Mouse (Mus musculus): ENCODE data around the gene Gm9970. TPM values are rescaled to one million over a fixed set of nuclear protein-coding genes. Genes with fewer than 3 reads are reported as not detected.
"Not testable (repeated sequence)": the region's sequence is repeated elsewhere in the genome, so short reads cannot be mapped to it uniquely, and the experiment has no call there.

Gm9970 gene
- polyA plus RNA-seq, 1 experiment from 2014 or later, result 0.45 TPM

- Histone ChIP-seq H3K9me3 (no peaks in the 10 kb centered on the region), H3K4me3 (peak within 1 kb of the TSS; percentile 92), H3K4me1 (peaks cover 25% of the 10 kb centered on the region), H3K27me3 (replicated peaks) (no peaks in the 10 kb centered on the region), H3K36me3 (replicated peaks) (no peaks in the 10 kb centered on the region), H3K27ac (peak within 1 kb of the TSS; percentile 96), H3K9ac (peak within 1 kb of the TSS; percentile 87), H3K4me2 (peak within 1 kb of the TSS; percentile 64)
- ATAC-seq (replicated peaks), result peak; percentile 93
- WGBS, result under 1% methylated on average over 69 of the region's 70 CpGs
Observed at GRCm38 (mm10) chr5:31220448-31221303, 20.4 kb downstream of the Gm9970 start, which contains the start of gene Ppm1g. Gene Ppm1g, minus strand, starts transcription at chr5:31220687.

GRCm38 (mm10) chr5:31219911-31220447 is 21.1 kb downstream of the Gm9970 start:
- ATAC-seq (replicated peaks), result peak; percentile 77
- Histone ChIP-seq H3K9me3 (no peaks in the 10 kb centered on the region), H3K4me1 (peaks cover 25% of the 10 kb centered on the region), H3K36me3 (replicated peaks) (no peaks in the 10 kb centered on the region), H3K9ac (peak overlapping the region; percentile 87), H3K27ac (peak overlapping the region; percentile 96), H3K27me3 (replicated peaks) (no peaks in the 10 kb centered on the region), H3K4me2 (peak overlapping the region; percentile 64), H3K4me3 (peak overlapping the region; percentile 92)
- under 1% methylated on average over 40 of the region's 40 CpGs for WGBS

GRCm38 (mm10) chr5:31219474-31219873 is 21.6 kb downstream of the Gm9970 start:
- WGBS, result 2% methylated on average over 11 of the region's 11 CpGs
- Histone ChIP-seq H3K4me3 (peak overlapping the region; percentile 92), H3K36me3 (replicated peaks) (no peaks in the 10 kb centered on the region), H3K9ac (peak overlapping the region; percentile 87), H3K4me2 (peak overlapping the region; percentile 64), H3K27me3 (replicated peaks) (no peaks in the 10 kb centered on the region), H3K9me3 (no peaks in the 10 kb centered on the region), H3K4me1 (peaks cover 25% of the 10 kb centered on the region), H3K27ac (peak overlapping the region; percentile 96)
- ATAC-seq (replicated peaks), result no peak

GRCm38 (mm10) chr5:31219070-31219469 is 22.0 kb downstream of the Gm9970 start:
- H3K36me3 ChIP-seq (replicated peaks), result no peaks in the 10 kb centered on the region
- no peak overlapping the region for H3K27ac ChIP-seq
- peak overlapping the region; percentile 64 for H3K4me2 ChIP-seq
- no peaks in the 10 kb centered on the region for H3K9me3 ChIP-seq
- WGBS, result 3% methylated on average over 2 of the region's 2 CpGs
- peak overlapping the region; percentile 15; the same call in 1 of the 2 replicates for H3K9ac ChIP-seq
- H3K4me1 ChIP-seq, result peaks cover 25% of the 10 kb centered on the region
- ATAC-seq (replicated peaks), result no peak
- H3K27me3 ChIP-seq (replicated peaks), result no peaks in the 10 kb centered on the region
- H3K4me3 ChIP-seq, result peak overlapping the region; percentile 92

GRCm38 (mm10) chr5:31218294-31218693 is 22.7 kb downstream of the Gm9970 start:
- H3K4me2 ChIP-seq, result peak overlapping the region; percentile 64; the same call in 1 of the 2 replicates
- H3K9ac ChIP-seq, result no peak overlapping the region
- H3K27me3 ChIP-seq (replicated peaks), result no peaks in the 10 kb centered on the region
- H3K9me3 ChIP-seq, result no peaks in the 10 kb centered on the region
- no peak overlapping the region for H3K27ac ChIP-seq
- no peak overlapping the region for H3K4me3 ChIP-seq
- no peaks in the 10 kb centered on the region for H3K36me3 ChIP-seq (replicated peaks)
- H3K4me1 ChIP-seq, result peaks cover 25% of the 10 kb centered on the region
- WGBS, result 76% methylated on average over 7 of the region's 7 CpGs
- no peak for ATAC-seq (replicated peaks)

GRCm38 (mm10) chr5:31216554-31216953 is 24.5 kb downstream of the Gm9970 start:
- not testable (repeated sequence) for H3K9ac ChIP-seq; H3K4me2 ChIP-seq; H3K9me3 ChIP-seq; H3K36me3 ChIP-seq (replicated peaks); H3K4me3 ChIP-seq; H3K27ac ChIP-seq; H3K27me3 ChIP-seq (replicated peaks); ATAC-seq (replicated peaks)
- WGBS, result 88% methylated on average over 6 of the region's 6 CpGs
- H3K4me1 ChIP-seq, result peaks cover 18% of the 10 kb centered on the region

- no peak for ATAC-seq (replicated peaks)
- peaks cover 50% of the 10 kb centered on the region for H3K36me3 ChIP-seq (replicated peaks)
- H3K4me2 ChIP-seq, result no peak overlapping the region
- H3K9me3 ChIP-seq, result peaks cover 4% of the 10 kb centered on the region
- H3K27me3 ChIP-seq (replicated peaks), result no peaks in the 10 kb centered on the region
- peaks cover 27% of the 10 kb centered on the region for H3K4me1 ChIP-seq
- H3K4me3 ChIP-seq, result no peak overlapping the region
- H3K27ac ChIP-seq, result no peak overlapping the region
- 95% methylated on average over 6 of the region's 6 CpGs for WGBS
- no peak overlapping the region for H3K9ac ChIP-seq
Observed at GRCm38 (mm10) chr5:31204421-31204820, 36.6 kb downstream of the Gm9970 start.

- H3K4me1 ChIP-seq, result peaks cover 27% of the 10 kb centered on the region
- H3K9me3 ChIP-seq, result peaks cover 4% of the 10 kb centered on the region
- no peak overlapping the region for H3K9ac ChIP-seq
- 92% methylated on average over 2 of the region's 2 CpGs for WGBS
- H3K27me3 ChIP-seq (replicated peaks), result no peaks in the 10 kb centered on the region
- H3K36me3 ChIP-seq (replicated peaks), result peaks cover 56% of the 10 kb centered on the region
- no peak overlapping the region for H3K27ac ChIP-seq
- no peak for ATAC-seq (replicated peaks)
- no peak overlapping the region for H3K4me2 ChIP-seq
- no peak overlapping the region for H3K4me3 ChIP-seq
Observed at GRCm38 (mm10) chr5:31203866-31204265, 37.2 kb downstream of the Gm9970 start.

GRCm38 (mm10) chr5:31202933-31203332 is 38.1 kb downstream of the Gm9970 start:
- Histone ChIP-seq H3K4me2 (peak overlapping the region; percentile 64), H3K4me3 (peak overlapping the region; percentile 92), H3K27me3 (replicated peaks) (no peaks in the 10 kb centered on the region), H3K36me3 (replicated peaks) (peaks cover 65% of the 10 kb centered on the region), H3K27ac (peak overlapping the region; percentile 81), H3K4me1 (peaks cover 27% of the 10 kb centered on the region), H3K9ac (no peak overlapping the region), H3K9me3 (peaks cover 4% of the 10 kb centered on the region)
- no peak for ATAC-seq (replicated peaks)
- WGBS, result 83% methylated on average over 7 of the region's 7 CpGs

GRCm38 (mm10) chr5:31201742-31202590 is 39.1 kb downstream of the Gm9970 start, which contains the start of gene Zfp513:
Gene Zfp513, minus strand, starts transcription at chr5:31202303.
- Histone ChIP-seq H3K36me3 (replicated peaks) (peaks cover 70% of the 10 kb centered on the region), H3K9me3 (peaks cover 4% of the 10 kb centered on the region), H3K4me2 (peak within 1 kb of the TSS; percentile 64), H3K4me1 (peaks cover 27% of the 10 kb centered on the region), H3K27ac (peak within 1 kb of the TSS; percentile 85), H3K9ac (peak within 1 kb of the TSS; percentile 92), H3K4me3 (peak within 1 kb of the TSS; percentile 92), H3K27me3 (replicated peaks) (no peaks in the 10 kb centered on the region)
- under 1% methylated on average over 53 of the region's 53 CpGs for WGBS
- peak; percentile 97 for ATAC-seq (replicated peaks)

GRCm38 (mm10) chr5:31201042-31201741 is 39.8 kb downstream of the Gm9970 start:
- Histone ChIP-seq H3K36me3 (replicated peaks) (peaks cover 71% of the 10 kb centered on the region), H3K4me2 (peak overlapping the region; percentile 64), H3K9ac (peak overlapping the region; percentile 92), H3K27me3 (replicated peaks) (no peaks in the 10 kb centered on the region), H3K27ac (peak overlapping the region; percentile 85), H3K4me3 (peak overlapping the region; percentile 92), H3K4me1 (peaks cover 27% of the 10 kb centered on the region), H3K9me3 (peaks cover 4% of the 10 kb centered on the region)
- ATAC-seq (replicated peaks), result no peak
- 19% methylated on average over 13 of the region's 13 CpGs for WGBS
